In the genomic region with DNA sequence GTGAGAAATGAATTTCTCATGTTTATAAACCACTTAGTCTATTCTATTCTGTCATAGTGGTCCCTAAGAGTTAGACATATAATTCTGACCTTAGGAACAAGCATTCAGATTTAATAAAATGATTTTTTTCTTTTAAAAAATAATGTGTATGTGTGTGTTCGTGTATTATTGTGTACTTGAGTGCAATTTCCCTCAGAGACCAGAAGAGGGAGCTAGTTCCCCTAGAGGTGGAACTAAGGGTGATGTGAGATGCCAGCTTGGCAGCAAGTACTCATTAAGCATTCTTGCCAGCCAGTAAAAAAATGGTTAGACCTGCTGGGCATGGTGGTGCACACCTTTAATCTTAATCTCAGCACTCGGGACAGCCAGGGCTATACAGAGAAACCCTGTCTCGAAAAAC, we compare ENCODE assay signal across 14 mouse cellular contexts.
DNase-seq lines count a peak whose midpoint lies in the region; ATAC-seq and TF ChIP-seq lines count a peak whose summit lies in the region.
"Had no signal": no experiment of that assay in that cellular context is flagged by ENCODE, and none has a peak within 500 bp of the region (broad histone marks: within the 10 kb centered on the region; RNA-seq: fewer than 3 reads in every experiment).

No protein-coding gene starts in this region.

- H3K4me3 ChIP-seq in heart, postnatal 0 days (ENCODE audit: low read depth, low read length) = no peak overlapping the region
- no peak overlapping the region for H3K4me3 ChIP-seq in heart, embryonic 10.5 days
- H3K4me3 ChIP-seq in CH12.LX (replicated peaks in 1 of 3; ENCODE audit: low read depth in 2 of 3, low read length in 2 of 3, poor library complexity in 1 of 3) = no peak overlapping the region
- H3K4me3 ChIP-seq in intestine, postnatal 0 days (ENCODE audit: low read depth, low read length) = no peak overlapping the region
- H3K4me3 ChIP-seq: hindbrain, embryonic 12.5 days; limb, embryonic 15.5 days had no signal

- H3K4me2 ChIP-seq in heart, postnatal 0 days (ENCODE audit: low read depth, low read length) = no peak overlapping the region
- H3K4me2 ChIP-seq in CH12.LX (ENCODE audit: insufficient read depth, low read depth, poor library complexity, severe bottlenecking) = no peak overlapping the region
- H3K4me2 ChIP-seq in intestine, postnatal 0 days (replicated peaks; ENCODE audit: low read depth) = no peak overlapping the region
- H3K4me2 ChIP-seq: hindbrain, embryonic 12.5 days; limb, embryonic 15.5 days had no signal

- no peaks in the 10 kb centered on the region for H3K4me1 ChIP-seq in heart, postnatal 0 days (ENCODE audit: control insufficient read depth, insufficient read depth)
- no peaks in the 10 kb centered on the region for H3K4me1 ChIP-seq in heart, embryonic 10.5 days
- H3K4me1 ChIP-seq in CH12.LX (ENCODE audit: control insufficient read depth in 1 of 2, insufficient read depth in 2 of 2) = no peaks in the 10 kb centered on the region
- no peaks in the 10 kb centered on the region for H3K4me1 ChIP-seq in intestine, postnatal 0 days (replicated peaks; ENCODE audit: control insufficient read depth, insufficient read depth, low read length)
- H3K4me1 ChIP-seq: hindbrain, embryonic 12.5 days; limb, embryonic 15.5 days had no signal

- no peaks in the 10 kb centered on the region for H3K36me3 ChIP-seq in heart, postnatal 0 days (replicated peaks; ENCODE audit: control insufficient read depth, insufficient read depth, low read length)
- no peaks in the 10 kb centered on the region for H3K36me3 ChIP-seq in heart, embryonic 10.5 days
- no peaks in the 10 kb centered on the region for H3K36me3 ChIP-seq in CH12.LX (replicated peaks in 1 of 2; ENCODE audit: control insufficient read depth in 1 of 2, insufficient read depth in 1 of 2, low read length in 1 of 2)
- no peaks in the 10 kb centered on the region for H3K36me3 ChIP-seq in intestine, postnatal 0 days (ENCODE audit: control insufficient read depth, insufficient read depth)
- H3K36me3 ChIP-seq: G1E; hindbrain, embryonic 12.5 days; limb, embryonic 15.5 days had no signal

- in situ Hi-C loops in CH12.LX (cut with MboI; ENCODE audit: low pct_ligation_motif_present, low pct_unique_long_range_greater_than_20kb, low sequenced_read_pairs) = no loop called here

- no peaks in the 10 kb centered on the region for H3K9me3 ChIP-seq in heart, postnatal 0 days (replicated peaks; ENCODE audit: control insufficient read depth, low read length)
- no peaks in the 10 kb centered on the region for H3K9me3 ChIP-seq in heart, embryonic 10.5 days
- no peaks in the 10 kb centered on the region for H3K9me3 ChIP-seq in CH12.LX (replicated peaks; ENCODE audit: low read length)
- no peaks in the 10 kb centered on the region for H3K9me3 ChIP-seq in intestine, postnatal 0 days (ENCODE audit: control insufficient read depth)
- H3K9me3 ChIP-seq: G1E; hindbrain, embryonic 12.5 days; limb, embryonic 15.5 days had no signal

- DNase-seq in heart, postnatal 0 days (ENCODE audit: low spot score) = no peak
- DNase-seq in heart, embryonic 10.5 days (ENCODE audit: low spot score) = no peak
- DNase-seq in 3T3-L1 (ENCODE audit: low read depth, low spot score) (peak; percentile 19), CH12.LX (ENCODE audit: extremely low read depth) (peak; percentile 48)
- DNase-seq in adrenal gland, adult 18-20 months (ENCODE audit: low spot score in 2 of 2) = no peak
- no peak for DNase-seq in gastrocnemius, postnatal 25 days
- DNase-seq: kidney, adult 9 months; layer of hippocampus, postnatal 36 days; lung, postnatal 4 days had no signal

- no peak for TF ChIP-seq EP300 in heart, postnatal 0 days (IDR thresholded peaks at IDR 0.05; ENCODE audit: low read depth)
- TF ChIP-seq EP300 in CH12.LX (IDR thresholded peaks at IDR 0.05; ENCODE audit: low read length) = no peak

- 61% methylated on average over 3 of the region's 3 CpGs for WGBS in heart, postnatal 0 days
- WGBS in heart, embryonic 10.5 days = 72% methylated on average over 3 of the region's 3 CpGs
- WGBS in intestine, postnatal 0 days = 67% methylated on average over 3 of the region's 3 CpGs

- no peak overlapping the region for H3K27ac ChIP-seq in heart, postnatal 0 days (ENCODE audit: low read depth)
- H3K27ac ChIP-seq in heart, embryonic 10.5 days = no peak overlapping the region
- H3K27ac ChIP-seq in CH12.LX (ENCODE audit: insufficient read depth, low read depth) = no peak overlapping the region
- H3K27ac ChIP-seq in intestine, postnatal 0 days (ENCODE audit: low read depth, low read length) = no peak overlapping the region
- H3K27ac ChIP-seq: hindbrain, embryonic 12.5 days; limb, embryonic 15.5 days had no signal

- dilution Hi-C loops in CH12.LX (cut with MboI; ENCODE audit: extremely low pct_ligation_motif_present, extremely low pct_unique_long_range_greater_than_20kb, low sequenced_read_pairs) = no loop called here

- peak; percentile 19; the same call in 1 of the 2 replicates for TF ChIP-seq CTCF in heart, postnatal 0 days (IDR thresholded peaks at IDR 0.05; ENCODE audit: low read depth)
- TF ChIP-seq CTCF in CH12.LX (conservative IDR thresholded peaks at IDR 0.05 in 1 of 2, IDR thresholded peaks at IDR 0.05 in 1 of 2; ENCODE audit: low read depth in 2 of 2, low read length in 2 of 2) = peak in 1 of 2 experiments; percentile 63; a peak in 3 of 4 replicates
- TF ChIP-seq CTCF in intestine, postnatal 0 days (IDR thresholded peaks at IDR 0.05; ENCODE audit: low read depth) = no peak; the same call in 1 of the 2 replicates

- ATAC-seq in heart, postnatal 0 days (ENCODE audit: insufficient read depth, low read depth) = no peak
- ATAC-seq in common myeloid progenitor, adult 5-6 weeks (replicated peaks; ENCODE audit: low read depth, poor library complexity, severe bottlenecking) = 0 out of 2 replicates have a peak, but pooled peaks have one; percentile 50
- ATAC-seq in intestine, postnatal 0 days = no peak

- no peak overlapping the region for H3K9ac ChIP-seq in heart, postnatal 0 days (replicated peaks; ENCODE audit: low read depth, low read length)
- H3K9ac ChIP-seq in CH12.LX (ENCODE audit: insufficient read depth, low read depth) = no peak overlapping the region
- H3K9ac ChIP-seq in intestine, postnatal 0 days (ENCODE audit: low read depth, low read length) = no peak overlapping the region
- H3K9ac ChIP-seq: hindbrain, embryonic 12.5 days; limb, embryonic 15.5 days had no signal

- no peak for TF ChIP-seq POLR2A in CH12.LX (IDR thresholded peaks at IDR 0.05; ENCODE audit: low read depth, low read length)

- peak; percentile 52 for TF ChIP-seq RAD21 in CH12.LX (IDR thresholded peaks at IDR 0.05; ENCODE audit: low read depth, low read length)

- no peaks in the 10 kb centered on the region for H3K27me3 ChIP-seq in heart, postnatal 0 days (ENCODE audit: control insufficient read depth, insufficient read depth, low read length)
- H3K27me3 ChIP-seq in heart, embryonic 10.5 days (ENCODE audit: insufficient read depth, poor library complexity, severe bottlenecking) = no peaks in the 10 kb centered on the region
- no peaks in the 10 kb centered on the region for H3K27me3 ChIP-seq in CH12.LX (replicated peaks)
- H3K27me3 ChIP-seq in intestine, postnatal 0 days (replicated peaks; ENCODE audit: control insufficient read depth, insufficient read depth, low read length) = no peaks in the 10 kb centered on the region
- H3K27me3 ChIP-seq: hindbrain, embryonic 12.5 days; limb, embryonic 15.5 days had no signal

- H3K79me2 ChIP-seq in CH12.LX (replicated peaks; ENCODE audit: control insufficient read depth, extremely low read depth, insufficient read depth, poor library complexity, severe bottlenecking) = no peaks in the 10 kb centered on the region

TF ChIP-seq in CH12.LX, 34 proteins besides CTCF, POLR2A, EP300 and RAD21:
- TF ChIP-seq SMC3 (IDR thresholded peaks at IDR 0.05; ENCODE audit: low read depth, low read length) (peak; percentile 44), CHD1 (IDR thresholded peaks at IDR 0.05; ENCODE audit: low read depth, low read length) (no peak), MXI1 (IDR thresholded peaks at IDR 0.05; ENCODE audit: low read depth, low read length) (no peak), ZC3H11A (IDR thresholded peaks at IDR 0.05; ENCODE audit: low read depth, low read length) (no peak), MYC (IDR thresholded peaks at IDR 0.05; ENCODE audit: low read depth, low read length) (no peak), ZNF384 (IDR thresholded peaks at IDR 0.05; ENCODE audit: low read depth, low read length) (peak; percentile 63)

Comparison
In these comparisons a context has a peak if more than half of its experiments do, and no peak if none do; other contexts are left out.
1. DNase-seq: peak in 3T3-L1 (single experiment) and CH12.LX (single experiment); none in heart, postnatal 0 days (single experiment), heart, embryonic 10.5 days (single experiment), adrenal gland, adult 18-20 months (0 of 2) and gastrocnemius, postnatal 25 days (single experiment).